Mouse (Mus musculus) ES-E14 (cell line): ENCODE measurements around the gene Slc36a2.

Source experiments
- CHD2 ChIP-seq: IDR thresholded peaks from 2 replicates; pipeline ENCODE4 v1.6.1; 2014; ENCODE audit warnings: mild to moderate bottlenecking, low read depth, low read length, inconsistent platforms
- MAFK ChIP-seq: IDR thresholded peaks from 2 replicates; pipeline ENCODE4 v1.6.1; 2014; ENCODE audit warnings: mild to moderate bottlenecking, low read depth, low read length, inconsistent platforms; ENCODE audit not compliant: insufficient read depth
- ZC3H11A ChIP-seq: IDR thresholded peaks from 2 replicates; pipeline ENCODE4 v1.6.1; 2012; ENCODE audit warnings: low read depth, mild to moderate bottlenecking, inconsistent platforms, low read length, borderline replicate concordance
- ZNF384 ChIP-seq: IDR thresholded peaks from 2 replicates; pipeline ENCODE4 v1.6.1; 2012; ENCODE audit warnings: low read depth, low read length, inconsistent platforms

- TF ChIP-seq CHD2 (no peak), MAFK (no peak), ZC3H11A (no peak), ZNF384 (no peak)
Measured at GRCm38 (mm10) chr11:55134407-55134806, 50.5 kb downstream of the Slc36a2 start.
